In the genomic region with DNA sequence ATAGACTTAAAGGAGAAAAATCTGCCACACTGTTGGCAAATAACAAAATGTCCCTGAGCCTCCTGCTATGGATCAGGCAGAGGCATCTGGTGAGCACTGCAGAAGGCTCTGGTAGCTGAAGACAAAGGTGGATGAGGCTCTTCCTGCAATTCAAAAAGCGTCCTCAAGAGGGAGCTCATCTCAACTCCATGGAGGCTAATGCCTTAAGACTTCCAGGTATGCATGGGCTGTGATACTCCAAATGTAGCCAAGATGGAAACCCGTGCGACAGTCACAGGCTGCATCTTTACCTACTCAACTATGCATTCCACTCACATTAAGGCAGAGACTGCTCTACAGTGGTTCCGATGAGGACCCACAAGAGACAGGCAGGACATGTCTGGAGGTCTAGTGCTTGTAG, we compare ENCODE assay signal across 8 mouse cellular contexts.
DNase-seq lines count a peak whose midpoint lies in the region; ATAC-seq and TF ChIP-seq lines count a peak whose summit lies in the region.
"Had no signal": no experiment of that assay in that cellular context is flagged by ENCODE, and none has a peak within 500 bp of the region (broad histone marks: within the 10 kb centered on the region; RNA-seq: fewer than 3 reads in every experiment).

No protein-coding gene starts in this region.

- no peaks in the 10 kb centered on the region for H3K9me3 ChIP-seq in MEL (replicated peaks; ENCODE audit: insufficient read depth, low read length)
- H3K9me3 ChIP-seq in forebrain, embryonic 15.5 days, result no peaks in the 10 kb centered on the region
- H3K9me3 ChIP-seq in lung, embryonic 14.5 days (ENCODE audit: low read depth, low read length), result no peaks in the 10 kb centered on the region
- H3K9me3 ChIP-seq: stomach, embryonic 15.5 days had no signal

- no peak for TF ChIP-seq EP300 in MEL (IDR thresholded peaks at IDR 0.05; ENCODE audit: low read depth in 1 of 2, low read length in 2 of 2)

- no peak overlapping the region for H3K27ac ChIP-seq in MEL (ENCODE audit: control insufficient read depth, low read depth, low read length)
- H3K27ac ChIP-seq in forebrain, embryonic 15.5 days (replicated peaks), result no peak overlapping the region
- no peak overlapping the region for H3K27ac ChIP-seq in lung, embryonic 14.5 days (ENCODE audit: low read depth)
- H3K27ac ChIP-seq: stomach, embryonic 15.5 days had no signal

- H3K79me2 ChIP-seq in MEL (ENCODE audit: control insufficient read depth, insufficient read depth, low read length, poor library complexity), result no peaks in the 10 kb centered on the region

- TF ChIP-seq CTCF in MEL (IDR thresholded peaks at IDR 0.05 in 2 of 3, conservative IDR thresholded peaks at IDR 0.05 in 1 of 3; ENCODE audit: control insufficient read depth in 1 of 3, insufficient read depth in 1 of 3, low read depth in 2 of 3, low read length in 3 of 3, poor library complexity in 1 of 3, severe bottlenecking in 1 of 3), result peak; percentile 56 to 93 (median 77)
- TF ChIP-seq CTCF in lung, embryonic 14.5 days (IDR thresholded peaks at IDR 0.05; ENCODE audit: low read depth), result peak; percentile 80

- H3K9ac ChIP-seq in MEL (ENCODE audit: control insufficient read depth, low read depth, low read length, poor library complexity, severe bottlenecking), result no peak overlapping the region
- H3K9ac ChIP-seq in forebrain, embryonic 15.5 days (replicated peaks), result no peak overlapping the region
- H3K9ac ChIP-seq in lung, embryonic 14.5 days, result no peak overlapping the region
- H3K9ac ChIP-seq: stomach, embryonic 15.5 days had no signal

- no peaks in the 10 kb centered on the region for H3K36me3 ChIP-seq in MEL (ENCODE audit: control insufficient read depth in 1 of 2, insufficient read depth in 2 of 2, low read length in 2 of 2)
- H3K36me3 ChIP-seq in forebrain, embryonic 15.5 days, result no peaks in the 10 kb centered on the region; the same call in 1 of the 2 replicates
- H3K36me3 ChIP-seq in lung, embryonic 14.5 days (ENCODE audit: insufficient read depth), result peaks cover 10% of the 10 kb centered on the region; the same call in 1 of the 2 replicates

- no peak overlapping the region for H3K4me3 ChIP-seq in MEL (ENCODE audit: control insufficient read depth in 1 of 2, insufficient read depth in 1 of 2, low read depth in 2 of 2, low read length in 2 of 2)
- H3K4me3 ChIP-seq in forebrain, embryonic 15.5 days, result no peak overlapping the region
- no peak overlapping the region for H3K4me3 ChIP-seq in lung, embryonic 14.5 days (ENCODE audit: low read depth, low read length)
- H3K4me3 ChIP-seq: stomach, embryonic 15.5 days had no signal

- no peak overlapping the region for H3K4me2 ChIP-seq in forebrain, embryonic 15.5 days (replicated peaks)
- H3K4me2 ChIP-seq in lung, embryonic 14.5 days, result no peak overlapping the region
- H3K4me2 ChIP-seq: stomach, embryonic 15.5 days had no signal

- no peaks in the 10 kb centered on the region for H3K27me3 ChIP-seq in MEL (ENCODE audit: control insufficient read depth in 1 of 2, insufficient read depth in 2 of 2, low read length in 2 of 2)
- no peaks in the 10 kb centered on the region for H3K27me3 ChIP-seq in forebrain, embryonic 15.5 days
- H3K27me3 ChIP-seq in lung, embryonic 14.5 days (ENCODE audit: insufficient read depth, low read length), result no peaks in the 10 kb centered on the region
- H3K27me3 ChIP-seq: stomach, embryonic 15.5 days had no signal

- 46% methylated on average over 4 of the region's 4 CpGs for WGBS in forebrain, embryonic 15.5 days
- WGBS in lung, embryonic 14.5 days, result 43% methylated on average over 4 of the region's 4 CpGs

- peak; percentile 70 for TF ChIP-seq RAD21 in MEL (IDR thresholded peaks at IDR 0.05; ENCODE audit: low read depth, low read length)

- DNase-seq in CD4-positive, CD25-positive, alpha-beta regulatory T cell, adult 2 months (ENCODE audit: low read depth, low spot score), result peak; percentile 75
- DNase-seq in MEL (ENCODE audit: low read depth, low spot score), result peak; percentile 75
- peak; percentile 81 for DNase-seq in cerebellum, adult 11 months
- peak; percentile 74 for DNase-seq in kidney, postnatal 14 days
- DNase-seq in lung, embryonic 14.5 days, result peak; percentile 87
- peak; percentile 66 for DNase-seq in right cerebral cortex, postnatal 25 days

- H3K4me1 ChIP-seq in MEL (ENCODE audit: control insufficient read depth in 1 of 2, insufficient read depth in 2 of 2, low read length in 2 of 2), result no peaks in the 10 kb centered on the region
- no peaks in the 10 kb centered on the region for H3K4me1 ChIP-seq in forebrain, embryonic 15.5 days
- H3K4me1 ChIP-seq in lung, embryonic 14.5 days (ENCODE audit: insufficient read depth), result no peaks in the 10 kb centered on the region
- H3K4me1 ChIP-seq: stomach, embryonic 15.5 days had no signal

- peak; percentile 58; the same call in 1 of the 2 replicates for ATAC-seq in forebrain, embryonic 15.5 days (replicated peaks)
- peak; percentile 54 for ATAC-seq in lung, embryonic 14.5 days (ENCODE audit: insufficient read depth)

- TF ChIP-seq POLR2A in MEL (IDR thresholded peaks at IDR 0.05; ENCODE audit: control insufficient read depth in 1 of 2, insufficient read depth in 1 of 2, low read depth in 1 of 2, low read length in 2 of 2, poor library complexity in 1 of 2), result no peak

TF ChIP-seq in MEL, 35 proteins besides CTCF, POLR2A, EP300 and RAD21:
- TF ChIP-seq SMC3 (IDR thresholded peaks at IDR 0.05; ENCODE audit: low read depth, low read length), result peak; percentile 79
- TF ChIP-seq ZC3H11A (IDR thresholded peaks at IDR 0.05; ENCODE audit: low read depth, low read length), result peak; percentile 64
- no peak for TF ChIP-seq MYB (IDR thresholded peaks at IDR 0.05; ENCODE audit: low read depth, low read length)
